Mouse (Mus musculus): Measurements from ENCODE around the gene Tet2. TPM values are rescaled to one million over a fixed set of nuclear protein-coding genes. Genes with fewer than 3 reads are reported as not detected.

The Tet2 gene
- polyA plus RNA-seq, 1 experiment from 2014 or later = 28.3 TPM

- no peak for ATAC-seq (ENCODE audit: low FRiP score)
- Histone ChIP-seq H3K27ac (no peak overlapping the region), H3K27me3 (no peaks in the 10 kb centered on the region), H3K4me3 (no peak overlapping the region), H3K4me1 (no peaks in the 10 kb centered on the region), H3K4me2 (replicated peaks) (no peak overlapping the region), H3K9ac (no peak overlapping the region), H3K9me3 (replicated peaks) (no peaks in the 10 kb centered on the region), H3K36me3 (no peaks in the 10 kb centered on the region)
- WGBS = 73% methylated on average over 2 of the region's 2 CpGs
Observed at GRCm38 (mm10) chr3:133563503-133564205, 18.7 kb upstream of the Tet2 start.

- Histone ChIP-seq H3K4me3 (no peak overlapping the region), H3K27ac (no peak overlapping the region), H3K4me1 (no peaks in the 10 kb centered on the region), H3K4me2 (replicated peaks) (no peak overlapping the region), H3K9me3 (replicated peaks) (no peaks in the 10 kb centered on the region), H3K9ac (no peak overlapping the region), H3K36me3 (no peaks in the 10 kb centered on the region), H3K27me3 (no peaks in the 10 kb centered on the region)
- WGBS = 91% methylated on average over 6 of the region's 6 CpGs
- no peak for ATAC-seq (ENCODE audit: low FRiP score)
Observed at GRCm38 (mm10) chr3:133559413-133560114, 14.6 kb upstream of the Tet2 start.

- H3K36me3 ChIP-seq = no peaks in the 10 kb centered on the region
- no peak overlapping the region for H3K27ac ChIP-seq
Observed at GRCm38 (mm10) chr3:133557602-133558001, 12.7 kb upstream of the Tet2 start.

GRCm38 (mm10) chr3:133557154-133557553, 12.2 kb upstream of the Tet2 start:
- Histone ChIP-seq H3K27me3 (no peaks in the 10 kb centered on the region), H3K36me3 (no peaks in the 10 kb centered on the region), H3K4me2 (replicated peaks) (no peak overlapping the region), H3K27ac (no peak overlapping the region), H3K4me1 (no peaks in the 10 kb centered on the region), H3K9me3 (replicated peaks) (no peaks in the 10 kb centered on the region), H3K4me3 (no peak overlapping the region), H3K9ac (no peak overlapping the region)
- whole genome bisulfite sequencing = 84% methylated on average over 7 of the region's 7 CpGs
- ATAC-seq (ENCODE audit: low FRiP score) = no peak

More at GRCm38 (mm10) chr3:133557602-133558001, 12.7 kb upstream of the Tet2 start:
- 79% methylated on average over 6 of the region's 6 CpGs for WGBS
- no peak overlapping the region for H3K9ac ChIP-seq
- no peak overlapping the region for H3K4me3 ChIP-seq
- no peaks in the 10 kb centered on the region for H3K9me3 ChIP-seq (replicated peaks)
- no peaks in the 10 kb centered on the region for H3K27me3 ChIP-seq
- H3K4me1 ChIP-seq = no peaks in the 10 kb centered on the region
- ATAC-seq (ENCODE audit: low FRiP score) = no peak
- H3K4me2 ChIP-seq (replicated peaks) = no peak overlapping the region

- Histone ChIP-seq H3K27me3 (no peaks in the 10 kb centered on the region), H3K9me3 (replicated peaks) (no peaks in the 10 kb centered on the region), H3K9ac (no peak overlapping the region), H3K4me3 (no peak overlapping the region), H3K27ac (no peak overlapping the region), H3K4me2 (replicated peaks) (no peak overlapping the region), H3K36me3 (no peaks in the 10 kb centered on the region), H3K4me1 (no peaks in the 10 kb centered on the region)
- 81% methylated on average over 7 of the region's 7 CpGs for WGBS
- ATAC-seq (ENCODE audit: low FRiP score) = no peak
Observed at GRCm38 (mm10) chr3:133555378-133555777, 10.4 kb upstream of the Tet2 start.

- Histone ChIP-seq H3K9me3 (replicated peaks) (no peaks in the 10 kb centered on the region), H3K9ac (no peak overlapping the region), H3K4me3 (no peak overlapping the region), H3K27ac (no peak overlapping the region), H3K4me2 (replicated peaks) (no peak overlapping the region), H3K4me1 (no peaks in the 10 kb centered on the region), H3K27me3 (no peaks in the 10 kb centered on the region), H3K36me3 (no peaks in the 10 kb centered on the region)
- no peak for ATAC-seq (ENCODE audit: low FRiP score)
- 83% methylated on average over 6 of the region's 6 CpGs for WGBS
Observed at GRCm38 (mm10) chr3:133554552-133555067, 9.7 kb upstream of the Tet2 start.

- 92% methylated on average over 4 of the region's 4 CpGs for WGBS
- ATAC-seq (ENCODE audit: low FRiP score) = no peak
- H3K4me3 ChIP-seq = no peak overlapping the region
Observed at GRCm38 (mm10) chr3:133554092-133554491, 9.2 kb upstream of the Tet2 start.

GRCm38 (mm10) chr3:133551941-133552340, 7.0 kb upstream of the Tet2 start:
- Histone ChIP-seq H3K27ac (no peak overlapping the region), H3K9me3 (replicated peaks) (no peaks in the 10 kb centered on the region), H3K36me3 (no peaks in the 10 kb centered on the region), H3K4me3 (no peak overlapping the region), H3K4me2 (replicated peaks) (no peak overlapping the region), H3K9ac (no peak overlapping the region), H3K27me3 (no peaks in the 10 kb centered on the region), H3K4me1 (no peaks in the 10 kb centered on the region)
- no peak for ATAC-seq (ENCODE audit: low FRiP score)
- WGBS = 58% methylated on average over 8 of the region's 8 CpGs

More at GRCm38 (mm10) chr3:133554092-133554491, 9.2 kb upstream of the Tet2 start:
- Histone ChIP-seq H3K9me3 (replicated peaks) (no peaks in the 10 kb centered on the region), H3K36me3 (no peaks in the 10 kb centered on the region), H3K27me3 (no peaks in the 10 kb centered on the region), H3K4me1 (no peaks in the 10 kb centered on the region), H3K9ac (no peak overlapping the region), H3K27ac (no peak overlapping the region), H3K4me2 (replicated peaks) (no peak overlapping the region)

- no peak overlapping the region for H3K4me2 ChIP-seq (replicated peaks)
- H3K36me3 ChIP-seq = no peaks in the 10 kb centered on the region
- no peak for ATAC-seq (ENCODE audit: low FRiP score)
- no peak overlapping the region for H3K4me3 ChIP-seq
- H3K27ac ChIP-seq = no peak overlapping the region
- 0 out of 2 replicates have a peak, but pooled peaks cover 4% of the 10 kb centered on the region for H3K4me1 ChIP-seq
- H3K9me3 ChIP-seq (replicated peaks) = no peaks in the 10 kb centered on the region
- no peak overlapping the region for H3K9ac ChIP-seq
- 74% methylated on average over 7 of the region's 7 CpGs for WGBS
- no peaks in the 10 kb centered on the region for H3K27me3 ChIP-seq
Observed at GRCm38 (mm10) chr3:133549385-133550170, 4.6 kb upstream of the Tet2 start.

GRCm38 (mm10) chr3:133548613-133549012, 3.7 kb upstream of the Tet2 start:
- H3K9ac ChIP-seq = no peak overlapping the region
- no peaks in the 10 kb centered on the region for H3K9me3 ChIP-seq (replicated peaks)
- H3K4me2 ChIP-seq (replicated peaks) = no peak overlapping the region
- no peaks in the 10 kb centered on the region for H3K36me3 ChIP-seq
- H3K4me3 ChIP-seq = no peak overlapping the region
- ATAC-seq (ENCODE audit: low FRiP score) = no peak
- no peak overlapping the region for H3K27ac ChIP-seq
- no peaks in the 10 kb centered on the region for H3K27me3 ChIP-seq
- 0 out of 2 replicates have a peak, but pooled peaks cover 4% of the 10 kb centered on the region for H3K4me1 ChIP-seq
- WGBS = 85% methylated on average over 2 of the region's 2 CpGs

- H3K4me3 ChIP-seq = no peak overlapping the region
- H3K27me3 ChIP-seq = no peaks in the 10 kb centered on the region
- ATAC-seq (ENCODE audit: low FRiP score) = no peak
- no peak overlapping the region for H3K27ac ChIP-seq
- no peaks in the 10 kb centered on the region for H3K36me3 ChIP-seq
- H3K4me1 ChIP-seq = peaks cover 8% of the 10 kb centered on the region
- H3K9ac ChIP-seq = no peak overlapping the region
- 62% methylated on average over 2 of the region's 2 CpGs for WGBS
- H3K4me2 ChIP-seq (replicated peaks) = no peak overlapping the region
- no peaks in the 10 kb centered on the region for H3K9me3 ChIP-seq (replicated peaks)
Observed at GRCm38 (mm10) chr3:133546790-133547189, 1.9 kb upstream of the Tet2 start.

- no peak for ATAC-seq (ENCODE audit: low FRiP score)
Observed at GRCm38 (mm10) chr3:133545304-133545666, 346 bp upstream of the Tet2 start.

More at GRCm38 (mm10) chr3:133545304-133545666, 346 bp upstream of the Tet2 start:
- Histone ChIP-seq H3K9ac (no peak overlapping the region), H3K36me3 (no peaks in the 10 kb centered on the region), H3K4me1 (peaks cover 13% of the 10 kb centered on the region), H3K9me3 (replicated peaks) (no peaks in the 10 kb centered on the region), H3K27ac (peak overlapping the region; percentile 89; the same call in 1 of the 2 replicates), H3K27me3 (no peaks in the 10 kb centered on the region), H3K4me3 (peak overlapping the region; percentile 85), H3K4me2 (replicated peaks) (peak overlapping the region; percentile 64)
- WGBS = 18% methylated on average over 6 of the region's 6 CpGs
